Mouse (Mus musculus): ENCODE measurements at regions not wholly inside any gene's neighbourhood (a gene's known extent, or its start where the extent isn't known, plus 50 kb on each side); places are given as distances from the start of the nearest gene placed in this dataset.

DNA sequence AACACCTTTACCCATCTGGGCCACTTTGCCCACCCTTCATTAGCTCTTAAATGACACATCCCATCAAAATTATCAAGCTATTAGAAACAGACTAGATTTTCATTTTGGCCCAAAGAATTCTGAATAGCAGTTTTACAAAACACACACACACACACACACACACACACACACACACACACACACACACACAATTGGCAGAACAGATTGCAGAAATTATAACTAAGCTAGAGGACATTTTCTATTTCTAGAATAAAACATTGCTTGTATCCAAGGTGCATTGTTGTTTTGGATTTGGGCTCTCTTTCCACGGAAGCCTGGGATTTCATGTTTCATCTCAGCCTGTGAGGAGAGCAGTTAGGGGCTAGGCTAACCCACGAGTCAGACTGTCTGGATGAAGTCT is 455.1 kb downstream of the Etnk1 start:
- DNase-seq (ENCODE audit: low spot score), result no peak

DNA sequence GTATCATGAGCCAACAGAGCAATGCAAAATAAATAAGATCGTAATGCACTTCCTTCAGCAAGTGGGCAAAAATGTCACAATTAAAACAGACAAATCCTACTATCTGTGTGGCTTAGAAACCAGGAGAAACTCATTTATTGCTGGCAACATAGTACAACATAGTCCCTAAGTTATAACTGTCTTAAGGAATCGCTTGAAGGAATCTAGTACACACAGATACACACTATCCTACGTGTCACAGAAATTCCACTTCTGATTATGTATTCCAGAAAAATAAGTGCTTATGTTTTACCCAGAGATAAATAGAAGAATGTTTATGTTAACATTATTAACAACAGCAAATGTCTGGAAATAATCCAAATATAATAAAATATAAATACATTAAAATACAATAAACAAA is 457.9 kb downstream of the Etnk1 start:
- no peak for DNase-seq (ENCODE audit: low spot score)

DNA sequence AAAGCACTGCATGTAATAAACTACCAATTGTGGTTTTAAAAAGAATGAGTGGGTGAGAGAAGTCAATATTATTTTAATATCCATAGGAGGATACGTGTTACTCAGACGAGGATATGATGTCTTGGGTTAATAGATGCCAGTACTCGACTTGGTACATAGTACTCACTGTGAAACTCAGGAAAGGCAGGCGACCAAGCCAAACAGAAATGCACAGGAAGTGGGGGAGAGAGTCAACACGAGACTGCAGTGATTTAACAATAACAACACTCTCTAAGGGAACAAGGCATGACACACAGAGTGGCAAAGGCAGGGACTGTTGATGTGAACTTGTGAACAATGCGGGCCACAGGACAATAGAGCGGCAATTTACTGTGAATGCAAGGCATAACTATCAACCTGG is 464.6 kb downstream of the Etnk1 start:
- DNase-seq (ENCODE audit: low spot score), result no peak

DNA sequence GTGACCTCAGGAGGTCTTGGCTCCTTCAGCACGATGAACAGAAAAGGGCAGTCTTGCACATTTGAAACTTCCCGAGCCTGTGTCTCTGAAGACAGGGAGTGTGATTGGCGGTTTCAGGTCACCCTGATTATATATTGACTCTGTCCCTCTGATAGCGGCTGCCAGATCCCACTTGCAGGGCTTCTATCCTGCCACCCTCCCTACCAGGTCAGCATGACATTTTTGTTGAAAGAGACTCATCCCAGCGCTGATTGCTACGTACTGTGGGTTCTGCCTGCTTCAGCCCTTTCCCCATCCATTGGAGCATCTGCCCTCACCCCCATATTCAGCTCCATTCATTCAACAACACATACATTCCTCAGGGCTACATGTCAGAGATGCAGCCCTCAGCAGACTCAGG is 466.7 kb downstream of the Etnk1 start:
- DNase-seq (ENCODE audit: low spot score), result no peak

DNA sequence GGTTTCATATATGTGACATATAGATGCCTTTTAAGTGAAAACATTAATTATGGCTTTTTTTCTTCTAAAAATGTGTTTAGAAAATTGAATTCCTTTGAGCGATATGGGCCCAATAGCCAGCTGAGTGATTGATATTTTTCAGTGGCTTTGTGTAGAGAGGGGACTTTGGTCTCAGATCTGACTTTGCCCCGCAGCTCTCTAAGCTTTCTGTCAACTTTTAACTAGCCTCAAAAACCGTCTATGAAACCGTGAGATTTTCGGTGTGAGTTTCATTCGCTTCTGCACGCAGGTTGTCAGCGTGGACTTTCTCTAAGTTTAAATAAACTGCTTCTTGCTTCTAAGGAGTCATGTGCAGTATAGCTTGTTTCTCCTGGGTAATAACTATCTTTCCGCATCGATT is 467.3 kb downstream of the Etnk1 start:
- DNase-seq (ENCODE audit: low spot score), result no peak

DNA sequence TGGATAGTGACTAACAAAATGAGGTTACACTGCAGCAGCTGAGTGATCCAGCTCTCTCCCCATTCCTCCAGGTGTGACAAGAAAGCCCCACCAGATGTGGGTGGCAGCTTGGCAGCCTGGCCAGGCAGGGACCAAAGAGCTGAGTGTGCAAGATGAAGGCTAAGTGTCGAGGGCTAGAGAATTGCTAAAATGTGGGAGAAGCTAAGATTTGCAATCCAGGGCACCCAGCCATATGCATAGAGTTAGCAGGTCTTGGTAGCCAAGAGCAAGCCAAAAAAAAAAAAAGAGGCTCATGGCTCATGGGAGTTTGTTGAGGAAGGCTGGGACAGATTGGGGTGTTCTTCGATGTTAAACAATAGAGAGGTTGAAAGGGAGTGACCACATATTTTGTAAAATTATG is 468.0 kb downstream of the Etnk1 start:
- no peak for DNase-seq (ENCODE audit: low spot score)

DNA sequence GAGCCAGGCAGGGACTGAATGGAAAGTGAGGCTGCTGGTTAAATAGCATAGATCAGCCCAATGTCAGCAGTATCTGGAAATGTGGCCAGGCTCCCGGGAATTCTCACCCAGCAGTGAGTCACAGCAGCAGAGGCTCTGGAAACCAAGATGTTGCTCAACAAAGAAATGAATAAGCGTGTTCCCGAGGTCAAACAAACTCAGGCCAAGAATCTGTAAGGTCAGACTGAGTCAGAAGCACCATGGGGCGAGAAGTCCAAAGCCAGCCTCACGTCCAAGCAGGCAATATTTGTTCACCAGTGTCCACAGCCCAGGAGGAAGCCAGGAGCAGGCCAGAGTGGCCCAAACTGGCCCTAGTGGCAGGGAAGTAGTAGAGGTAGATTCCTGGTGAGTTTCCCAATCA is 473.6 kb downstream of the Etnk1 start:
- DNase-seq (ENCODE audit: low spot score), result no peak

DNA sequence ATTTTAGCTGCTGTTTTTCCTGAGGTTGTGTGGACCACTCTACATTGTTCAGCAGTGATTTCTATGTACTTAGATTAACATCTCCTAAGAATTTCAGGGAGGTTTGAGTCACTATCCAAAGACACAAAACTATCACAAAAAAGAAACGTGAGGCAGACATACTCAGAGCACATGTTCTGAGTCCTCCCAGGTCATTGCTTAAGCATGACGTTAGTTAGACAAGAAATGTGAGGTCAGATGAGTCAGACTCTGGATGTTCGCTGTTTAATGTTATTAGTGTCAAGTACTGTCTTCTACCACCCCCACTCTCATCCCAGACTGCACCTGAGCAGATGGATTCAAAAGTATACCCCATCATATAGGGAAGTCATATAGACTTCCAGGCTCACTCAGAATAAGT is 475.0 kb downstream of the Etnk1 start:
- no peak for DNase-seq (ENCODE audit: low spot score)

DNA sequence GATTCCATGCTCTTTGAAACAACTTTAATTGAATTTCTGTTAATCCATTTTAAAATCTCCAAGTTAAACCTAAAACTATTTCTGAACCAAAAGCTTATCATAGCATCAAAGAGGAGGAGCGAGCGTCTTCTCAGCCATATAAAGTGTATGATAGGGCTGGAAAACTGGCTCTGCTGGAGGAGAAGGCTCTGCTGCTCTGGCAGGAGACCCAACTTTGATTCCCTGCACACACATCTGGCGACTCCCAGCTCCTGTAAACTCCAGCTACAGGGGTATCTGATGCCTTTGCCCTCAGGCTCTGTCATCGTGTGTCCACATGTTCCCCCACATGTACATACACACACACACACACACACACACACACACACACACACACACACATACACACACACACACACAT is 479.0 kb downstream of the Etnk1 start:
- DNase-seq (ENCODE audit: low spot score), result no peak

DNA sequence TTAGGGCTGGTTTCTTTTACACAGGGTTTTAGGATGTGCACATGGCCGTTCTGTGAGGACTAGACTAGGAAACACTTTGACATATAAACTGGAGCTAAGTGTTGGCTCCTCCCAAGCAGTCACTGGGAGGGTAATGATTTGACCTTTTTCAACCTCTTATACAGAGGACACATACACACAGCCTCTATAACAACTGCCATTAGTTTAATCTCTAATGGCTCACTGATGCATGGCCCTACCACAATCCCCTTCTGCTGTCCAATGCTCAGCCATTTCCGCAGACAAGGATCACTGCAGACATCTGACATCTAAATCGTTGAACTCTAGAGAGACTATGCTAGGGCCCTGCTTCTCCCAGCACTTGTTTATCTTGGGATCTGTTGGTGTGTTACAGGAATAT is 481.5 kb downstream of the Etnk1 start:
- DNase-seq (ENCODE audit: low spot score), result no peak

DNA sequence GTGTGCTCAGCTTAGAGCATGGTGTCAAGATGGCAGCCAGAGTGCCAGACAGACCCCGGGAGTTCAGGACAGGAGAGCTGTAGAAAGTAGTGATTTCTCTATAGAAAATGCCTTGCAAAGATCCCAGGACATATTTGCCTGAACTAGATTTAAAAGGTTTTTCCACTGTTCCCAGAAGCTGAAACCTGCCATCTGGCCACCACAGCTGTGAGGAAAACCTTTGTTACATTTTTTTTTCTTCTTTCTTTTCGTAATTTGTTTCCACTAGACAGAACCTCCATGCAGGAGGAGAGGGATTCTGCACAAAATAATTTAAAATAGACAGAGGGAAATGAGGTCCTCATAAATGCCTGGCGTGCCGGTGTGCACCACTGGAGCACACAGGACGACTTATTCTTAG is 489.6 kb downstream of the Etnk1 start:
- DNase-seq (ENCODE audit: low spot score), result no peak

DNA sequence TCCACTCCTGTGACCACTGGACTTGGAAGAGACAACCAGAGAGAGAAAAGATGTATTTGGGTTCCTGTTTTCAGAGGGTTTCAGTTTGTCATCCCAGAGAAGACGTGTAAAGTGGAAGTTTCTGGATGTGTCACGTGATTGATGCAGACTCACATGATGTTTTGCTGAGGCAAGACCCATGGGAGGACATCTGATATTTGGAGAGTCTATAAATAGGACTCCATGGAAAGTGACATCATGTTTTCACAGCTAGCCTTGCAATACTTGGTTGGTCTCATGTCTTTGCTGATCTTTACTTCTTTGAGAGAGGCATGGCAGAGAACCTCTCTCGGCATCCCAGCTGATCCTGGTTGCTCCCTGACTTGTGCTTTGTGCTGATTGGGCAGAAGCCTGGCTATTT is 493.8 kb downstream of the Etnk1 start:
- no peak for DNase-seq (ENCODE audit: low spot score)

DNA sequence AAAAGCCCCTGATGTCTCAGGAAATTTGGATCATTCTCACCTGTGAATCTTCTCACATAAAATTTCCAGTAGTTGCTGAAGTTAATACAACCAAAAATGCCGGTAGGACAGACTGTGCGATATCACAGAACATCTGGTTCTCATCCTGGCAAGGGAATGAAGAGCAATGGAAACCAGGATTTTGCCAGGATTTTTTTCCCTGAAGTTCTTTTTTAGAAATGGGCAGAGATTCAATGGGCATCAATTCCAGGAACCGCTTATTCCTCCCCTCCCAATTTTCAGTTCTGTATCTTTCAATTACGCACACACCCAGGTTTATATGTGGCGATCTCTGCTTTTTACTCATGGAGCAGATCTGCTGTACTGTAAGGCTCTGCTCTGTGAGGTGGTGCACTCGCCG is 496.3 kb downstream of the Etnk1 start:
- no peak for DNase-seq (ENCODE audit: low spot score)

DNA sequence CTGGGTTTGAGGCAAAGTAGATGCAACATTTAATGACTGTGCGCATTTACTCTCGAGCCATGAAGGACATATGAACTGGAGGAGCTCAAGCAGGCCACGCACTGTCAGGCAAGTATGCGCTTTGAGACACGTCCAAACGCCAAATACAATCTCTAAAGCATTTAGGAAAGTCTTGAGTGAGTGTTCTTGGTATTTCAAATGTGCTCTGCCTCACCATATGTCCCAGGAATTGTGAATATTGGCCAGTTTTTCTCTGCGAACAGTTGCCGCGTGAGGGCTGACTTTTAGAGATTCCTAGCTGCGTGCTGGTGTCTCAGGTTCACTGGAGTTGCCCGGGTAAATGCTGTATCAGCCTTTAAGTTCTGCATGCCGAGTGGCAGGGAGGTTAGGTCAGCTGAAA is 498.4 kb downstream of the Etnk1 start:
- DNase-seq (ENCODE audit: low spot score), result no peak

DNA sequence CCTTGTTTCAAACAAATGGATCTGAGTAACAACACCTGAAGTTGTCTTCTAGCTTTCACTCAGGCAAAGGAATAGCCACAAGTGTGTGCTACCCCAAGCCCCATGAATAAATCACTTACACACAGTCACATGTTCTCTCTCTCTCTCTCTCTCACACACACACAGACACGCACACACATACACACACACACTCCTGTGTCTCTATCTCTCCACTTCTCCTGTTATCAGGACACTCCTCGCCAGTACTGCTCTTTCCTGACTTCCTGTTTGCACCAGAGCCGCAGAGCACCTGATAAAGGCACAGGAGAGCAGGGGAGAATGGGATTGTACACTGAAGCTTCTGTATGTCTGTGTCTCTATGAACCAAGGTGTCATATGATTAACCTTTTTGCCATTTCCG is 501.5 kb downstream of the Etnk1 start:
- no peak for DNase-seq (ENCODE audit: low spot score)

DNA sequence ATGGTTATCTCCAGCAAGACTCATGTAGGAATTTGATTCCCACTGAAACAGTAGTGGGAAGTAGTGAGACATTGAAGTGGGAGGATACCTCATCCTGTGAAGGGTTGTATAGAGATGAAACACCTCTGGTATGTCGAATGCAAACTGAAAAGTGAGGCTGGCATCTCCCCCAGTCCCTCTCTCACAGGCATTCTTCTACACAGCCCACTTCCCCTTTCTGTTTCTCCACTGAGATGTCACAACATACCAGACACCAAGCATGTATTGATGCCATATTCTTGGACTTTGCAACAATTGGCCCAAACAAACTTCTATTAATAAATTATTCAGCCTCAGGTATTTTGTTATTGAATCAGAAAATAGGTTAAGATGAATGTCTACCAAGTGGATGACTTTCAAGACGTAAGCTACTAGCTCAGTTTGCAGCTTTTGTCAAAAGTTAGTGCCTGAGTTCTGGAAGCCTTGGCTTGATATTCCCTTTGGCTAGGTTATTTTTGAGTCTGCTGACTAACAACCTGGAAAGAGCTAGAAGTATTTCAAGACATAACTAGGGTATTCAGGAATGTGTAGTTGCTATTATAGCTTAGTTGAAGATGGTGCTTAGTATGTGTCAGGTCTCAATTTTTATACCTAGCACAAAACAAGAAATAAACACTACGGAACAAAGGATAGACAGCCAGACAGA is 502.6 kb downstream of the Etnk1 start:
- DNase-seq (ENCODE audit: low spot score), result no peak

DNA sequence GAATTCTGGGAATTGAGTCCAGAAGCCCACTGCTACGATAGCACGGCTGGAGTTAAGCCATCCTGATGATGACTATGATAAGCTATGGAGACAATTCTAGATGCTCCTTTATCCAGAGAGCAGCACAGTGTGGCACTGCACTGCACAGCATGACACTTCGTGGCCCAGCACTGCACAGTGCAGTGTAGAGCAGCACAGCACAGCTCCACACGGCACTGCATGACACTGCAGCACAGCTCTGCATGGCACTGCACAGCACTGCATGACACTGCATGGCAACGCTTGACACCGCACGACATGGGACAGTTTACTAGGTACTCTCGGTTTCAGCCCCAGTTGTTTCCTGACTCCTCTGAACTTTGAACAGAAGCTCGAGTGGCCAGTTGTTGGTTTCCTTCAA is 523.1 kb downstream of the Etnk1 start:
- no peak for DNase-seq (ENCODE audit: low spot score)

DNA sequence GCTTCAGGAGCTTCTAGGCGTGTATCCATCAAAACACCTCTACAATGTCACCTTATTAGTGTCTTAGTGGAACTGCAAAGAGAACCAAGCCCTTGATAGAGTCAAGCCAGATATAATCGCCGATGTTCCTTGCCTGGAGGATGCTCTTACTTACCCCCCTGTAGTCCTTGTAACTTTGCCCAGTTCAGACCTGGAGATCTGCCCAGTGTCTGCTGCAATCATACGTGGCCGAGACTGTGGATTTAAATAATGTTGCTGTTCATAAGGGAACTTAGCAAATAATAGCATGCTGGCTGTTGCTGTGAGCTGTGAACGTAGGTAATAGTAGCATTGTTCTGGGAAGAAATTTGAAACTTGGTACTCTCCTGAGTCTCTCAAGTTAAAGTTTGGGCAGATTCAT is 523.8 kb downstream of the Etnk1 start:
- no peak for DNase-seq (ENCODE audit: low spot score)

DNA sequence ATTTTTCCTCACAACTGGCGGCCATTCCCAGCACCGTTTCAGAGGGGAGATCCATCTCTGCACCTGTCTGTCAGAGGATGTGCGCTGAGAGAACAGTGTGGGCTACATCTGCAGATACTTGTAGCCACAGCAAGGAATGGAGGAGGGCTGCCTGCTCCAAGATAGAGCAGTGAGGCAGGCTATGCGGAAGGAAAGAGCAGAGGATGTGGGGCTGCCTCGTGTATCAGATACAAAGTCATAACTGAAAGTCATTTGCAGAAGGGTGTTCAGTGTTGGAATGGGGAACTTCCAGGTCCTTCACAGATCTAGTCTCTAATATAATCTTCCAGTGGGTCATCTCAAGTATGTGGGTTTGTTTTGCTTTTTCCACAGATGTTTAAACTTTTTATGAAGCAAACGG is 531.0 kb downstream of the Etnk1 start:
- no peak for DNase-seq (ENCODE audit: low spot score)

DNA sequence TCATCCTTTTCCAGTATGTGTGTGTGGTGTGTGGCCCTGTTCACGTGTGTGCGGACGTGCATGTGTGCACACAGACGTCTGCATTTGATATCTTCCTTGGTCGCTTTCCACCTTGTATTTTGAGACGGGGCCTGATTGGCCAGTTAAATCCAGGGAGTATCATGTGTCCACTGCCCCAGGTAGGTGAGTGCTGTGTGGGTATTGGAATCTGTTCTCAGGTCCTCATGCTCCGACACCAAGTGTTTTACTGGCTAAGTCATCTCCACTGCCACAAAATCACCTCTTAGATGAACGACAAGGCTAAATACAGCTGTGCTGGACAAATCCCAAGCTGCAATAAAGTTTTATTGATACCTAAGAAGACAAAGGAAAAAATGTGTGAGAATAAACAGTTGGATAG is 537.0 kb downstream of the Etnk1 start:
- DNase-seq (ENCODE audit: low spot score), result no peak

DNA sequence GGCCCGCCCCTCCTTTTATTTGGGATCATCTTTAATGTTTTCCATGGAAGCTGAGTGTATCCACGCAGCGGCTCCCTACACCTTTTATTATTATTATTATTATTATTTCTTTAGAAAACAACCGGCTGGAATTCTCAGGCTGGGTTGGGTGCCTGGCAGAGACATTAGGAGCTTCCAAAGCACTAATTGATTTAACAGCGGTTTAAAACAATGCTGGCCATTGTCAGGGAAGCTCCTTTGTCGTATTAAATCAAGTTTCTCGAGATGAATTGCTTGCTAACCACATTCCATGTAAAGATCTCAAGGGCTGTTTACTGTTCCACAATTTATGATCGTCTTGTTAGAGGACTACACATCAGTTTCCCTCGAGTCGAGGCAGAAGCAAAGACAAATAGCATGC is 539.4 kb downstream of the Etnk1 start:
- no peak for DNase-seq (ENCODE audit: low spot score)

DNA sequence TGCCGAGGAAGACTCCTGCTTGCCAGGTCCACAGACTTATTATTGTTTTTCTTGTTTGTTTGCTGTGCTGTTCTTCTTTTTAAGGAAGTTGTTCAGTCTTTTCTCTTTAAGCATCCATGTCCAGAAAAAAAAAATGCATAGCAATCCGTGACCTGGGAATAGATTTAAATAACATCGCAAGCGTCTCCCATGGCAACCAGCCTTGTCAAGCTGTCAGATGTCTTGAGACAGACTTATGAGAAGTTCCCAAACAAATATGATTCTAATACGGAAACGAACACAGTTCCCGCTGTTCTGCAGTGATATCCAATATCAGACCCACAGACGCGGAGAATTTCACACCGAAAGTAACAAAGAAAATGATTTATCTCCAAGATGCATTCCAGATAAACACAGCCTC is 547.4 kb downstream of the Etnk1 start:
- no peak for DNase-seq (ENCODE audit: low spot score)

DNA sequence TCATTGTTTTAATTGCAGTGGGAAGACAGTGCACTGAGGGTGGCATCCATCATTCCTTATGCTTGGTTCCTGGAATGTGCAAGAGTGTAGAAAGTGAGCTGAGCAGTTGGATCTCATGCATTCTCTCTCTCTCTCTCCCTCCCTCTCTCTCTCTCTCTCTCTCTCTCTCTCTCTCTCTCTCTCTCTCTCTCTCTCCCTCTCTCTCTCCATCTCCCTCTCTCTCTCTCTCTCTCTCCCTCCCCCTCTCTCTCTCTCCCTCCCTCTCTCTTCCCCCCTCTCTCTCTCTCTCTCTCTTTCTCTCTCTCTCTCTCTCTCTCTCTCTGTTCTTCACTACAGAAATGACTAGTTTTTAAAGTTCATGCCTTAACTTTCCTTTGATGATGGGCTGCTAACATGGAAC is 583.1 kb downstream of the Etnk1 start:
- DNase-seq (ENCODE audit: low spot score), result no peak

DNA sequence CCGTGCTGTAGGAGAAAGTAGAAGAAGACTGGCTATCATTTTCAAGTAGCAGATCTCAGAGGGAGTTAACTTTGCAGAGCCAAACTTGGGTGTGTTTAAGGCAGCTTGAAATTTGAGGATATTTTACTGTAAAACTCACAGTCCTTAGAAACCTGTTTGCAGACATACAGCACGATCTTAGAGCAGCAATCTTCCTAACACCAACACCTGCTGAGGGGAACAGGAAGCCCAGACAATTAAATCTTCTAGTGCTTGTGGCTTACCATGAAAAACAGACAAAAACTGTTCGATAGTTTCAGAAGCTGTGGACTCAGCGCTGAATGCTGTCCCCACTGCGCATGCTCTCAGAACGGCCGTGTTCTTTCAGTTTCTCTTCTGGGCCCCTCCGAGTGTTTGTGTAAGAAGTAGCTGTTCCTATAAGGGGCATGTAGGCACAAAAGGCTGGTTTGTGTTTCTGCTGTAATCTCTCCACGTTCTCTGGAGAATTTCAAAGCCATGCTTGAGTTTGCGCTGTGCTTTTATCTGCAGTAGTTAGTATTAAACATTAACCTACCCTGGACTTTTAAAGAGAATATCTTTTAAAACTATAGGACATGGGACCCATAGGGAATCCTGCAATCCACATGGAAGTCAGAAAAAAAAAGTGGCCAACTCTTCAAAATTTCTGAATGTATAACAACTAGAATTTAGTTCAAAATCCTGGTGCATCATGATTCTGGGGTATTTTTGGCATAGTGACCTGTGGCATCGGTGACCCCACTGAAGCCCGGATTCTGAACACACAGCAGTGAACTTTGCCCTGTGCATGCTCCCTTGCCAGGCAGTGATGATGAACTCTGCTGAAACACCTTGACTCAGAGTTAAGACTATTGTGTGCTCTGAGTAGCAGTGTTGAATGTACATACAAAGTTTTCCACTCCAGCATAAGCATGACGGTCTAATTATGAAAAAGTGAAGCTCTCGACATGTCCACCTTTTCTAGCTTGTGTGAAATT is 584.4 kb downstream of the Etnk1 start:
- peak; percentile 38 for DNase-seq (ENCODE audit: low spot score)
